Mouse (Mus musculus): ENCODE measurements around the gene Efl1. TPM values are rescaled to one million over a fixed set of nuclear protein-coding genes. Genes with fewer than 3 reads are reported as not detected.
A peak's percentile ranks its signal among the peaks of the same experiment; 100 is the strongest.

Efl1 gene
- total RNA-seq (2021): 10 to 100 TPM; 16.0 to 16.1 TPM

DNA sequence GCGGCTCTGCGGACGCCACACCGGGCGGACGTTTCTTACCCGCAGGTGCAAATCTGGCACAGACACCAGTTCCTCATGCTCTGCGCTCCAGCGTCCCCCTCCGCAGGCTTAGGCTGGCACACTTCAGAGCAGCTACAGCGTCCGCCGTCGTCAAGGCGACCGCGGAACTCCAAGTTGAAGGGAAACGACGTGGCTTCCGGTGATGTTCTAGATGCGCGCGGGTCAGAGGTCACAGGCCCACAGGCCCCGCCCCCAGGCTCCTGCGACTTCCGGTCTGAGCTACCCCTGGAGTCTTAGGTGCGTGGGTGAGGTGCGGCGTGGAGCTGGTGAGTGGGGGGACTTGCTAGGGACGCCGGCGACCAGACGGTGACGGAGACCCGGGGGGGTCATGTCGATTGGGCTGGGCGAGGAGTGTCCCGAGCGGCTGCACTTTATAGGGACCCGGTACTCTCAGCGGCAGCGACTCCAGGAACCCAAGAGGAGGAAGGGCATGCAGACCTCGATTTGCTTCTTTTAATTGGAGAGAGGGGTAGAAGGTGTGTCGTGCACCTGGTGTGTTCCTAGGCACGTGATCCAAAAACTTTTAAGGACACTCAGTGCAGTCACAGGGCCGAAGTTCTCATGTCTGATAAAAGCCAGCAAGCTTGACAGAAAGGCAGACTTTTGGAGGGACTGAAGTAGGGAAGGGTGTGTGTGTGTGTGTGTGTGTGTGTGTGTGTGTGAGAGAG is at the start of gene Efl1, which contains the start of gene Saxo2:
TSS of gene Efl1 (plus strand) at position 262 of the 728 bp plus-strand sequence.
TSS of gene Saxo2 (minus strand) at position 176 of the 728 bp plus-strand sequence.
- intact Hi-C loops (cut with DNase I): no loop called here
- DNase-seq (ENCODE audit: low spot score in 2 of 2): peak; percentile 96 to 98

DNA sequence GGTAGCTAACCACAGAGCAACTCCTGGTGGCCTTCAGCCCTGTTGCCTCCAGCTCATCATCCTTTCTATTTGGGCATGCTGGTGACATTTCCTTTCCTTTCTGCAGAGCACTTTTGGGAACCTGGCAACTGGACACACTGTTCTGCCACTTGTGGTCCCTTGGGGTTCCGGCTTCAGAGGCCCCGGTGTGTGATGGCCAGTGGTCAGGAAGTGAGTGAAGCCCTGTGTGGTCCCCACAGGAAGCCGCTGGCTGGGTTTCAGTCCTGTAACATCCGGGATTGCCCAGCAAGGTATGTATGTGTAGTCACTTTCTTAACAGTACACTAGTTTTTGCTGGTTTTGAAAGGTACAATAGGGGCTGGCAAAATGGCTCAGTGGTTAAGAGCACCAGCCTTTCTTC is 46.4 kb upstream of the Efl1 start:
- intact Hi-C loops (cut with DNase I): no loop called here
- no peak for DNase-seq (ENCODE audit: low spot score in 2 of 2)

DNA sequence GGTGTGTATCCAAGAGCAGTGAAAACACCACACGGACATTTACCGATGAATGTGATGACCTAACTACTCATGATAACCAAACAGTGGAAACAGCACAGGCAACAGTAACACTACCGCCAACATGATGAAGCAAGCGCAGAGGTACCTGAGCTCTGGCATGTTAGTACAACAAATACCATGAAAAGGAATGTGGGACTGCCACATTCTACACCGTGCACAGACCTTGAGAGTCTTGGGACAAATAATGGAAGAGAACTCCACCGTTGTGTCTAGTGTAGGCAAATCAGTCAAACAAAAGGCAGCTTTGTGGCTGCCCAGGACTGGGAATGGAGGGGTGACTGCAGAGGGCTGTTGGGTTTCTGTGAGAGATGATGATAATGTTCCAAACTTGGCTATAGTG is 43.0 kb upstream of the Efl1 start:
- DNase-seq (ENCODE audit: low spot score in 2 of 2): no peak
- intact Hi-C loops (cut with DNase I): no loop called here

DNA sequence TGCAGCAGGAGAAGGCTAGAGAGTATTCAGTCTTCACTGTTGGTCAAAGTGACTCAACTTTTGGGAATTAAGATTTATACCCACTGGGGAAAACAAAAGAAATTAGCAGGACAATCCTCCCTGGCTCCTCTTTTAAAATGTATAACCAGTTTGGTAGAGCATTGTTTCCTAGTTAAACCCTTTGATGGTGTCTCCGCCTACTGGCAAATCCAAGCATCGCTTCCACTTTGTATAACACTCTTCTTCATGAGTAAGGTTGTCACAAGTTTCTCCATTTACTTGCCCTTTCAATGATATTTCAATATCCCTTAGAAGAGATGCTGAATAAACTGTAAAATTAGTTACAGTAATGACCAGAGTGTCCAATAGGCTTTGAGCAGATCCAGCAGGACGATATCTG is 38.8 kb upstream of the Efl1 start:
- intact Hi-C loops (cut with DNase I): no loop called here
- DNase-seq (ENCODE audit: low spot score in 2 of 2): peak; percentile 7 to 9

DNA sequence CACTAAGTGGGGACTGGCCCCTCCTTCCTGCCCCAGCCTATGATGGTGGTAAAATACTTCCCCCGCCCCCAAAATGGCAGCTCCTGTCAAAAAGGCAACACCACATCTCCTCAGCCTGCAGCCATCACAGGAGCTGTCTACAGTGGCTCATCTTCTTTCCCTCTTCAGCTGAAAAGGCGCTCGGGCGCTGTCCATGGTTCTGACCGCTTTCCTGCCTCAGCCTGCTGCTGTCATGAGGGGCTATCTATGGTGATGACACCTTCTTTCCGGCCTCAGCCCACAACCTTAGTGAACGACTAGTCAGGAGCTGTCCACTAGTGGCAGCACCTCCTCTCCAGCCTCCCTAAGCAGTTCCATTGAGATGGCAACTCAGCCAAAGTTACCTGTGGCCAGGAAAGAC is 23.1 kb upstream of the Efl1 start:
- intact Hi-C loops (cut with DNase I): no loop called here
- no peak for DNase-seq (ENCODE audit: low spot score in 2 of 2)

DNA sequence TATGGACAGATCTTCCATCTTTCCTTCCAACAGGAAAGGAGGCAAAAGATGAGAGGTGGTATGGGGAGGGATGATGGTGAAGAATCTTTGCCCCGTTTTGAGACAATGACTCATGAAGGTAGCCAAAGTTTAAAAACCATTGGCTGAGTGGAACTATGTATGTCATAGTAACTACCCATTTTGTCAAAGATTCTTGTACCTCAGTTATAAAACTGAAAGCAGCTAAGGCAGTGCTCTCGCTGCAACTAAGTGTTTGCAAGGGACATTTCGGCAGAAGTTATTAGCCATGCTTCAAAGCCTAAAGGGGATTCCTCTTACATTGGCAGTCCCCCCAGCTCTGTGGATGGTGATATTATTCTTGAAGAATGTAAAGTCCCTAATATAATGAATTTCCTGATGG is 1.2 kb upstream of the Efl1 start:
- intact Hi-C loops (cut with DNase I): no loop called here
- DNase-seq (ENCODE audit: low spot score in 2 of 2): no peak

DNA sequence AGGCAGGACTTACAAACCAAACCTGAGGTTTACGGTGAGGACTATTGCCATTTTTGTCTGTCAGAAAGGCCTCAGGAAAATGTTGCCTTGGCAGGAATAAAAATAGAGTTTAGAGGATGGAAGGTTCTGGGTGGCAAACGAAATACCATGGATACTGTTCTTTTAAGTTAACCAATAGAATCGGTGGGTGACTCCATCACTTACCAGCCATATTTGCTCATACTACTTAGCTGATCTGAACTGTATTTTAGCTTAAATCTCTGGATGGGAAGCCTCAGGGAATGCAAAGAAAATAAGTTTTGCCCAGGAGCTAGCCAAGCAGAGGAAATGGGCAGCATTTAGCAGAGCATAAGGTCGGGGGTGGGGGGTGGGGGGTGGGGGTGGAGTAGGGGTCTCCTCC is 505 bp upstream of the Efl1 start:
- no peak for DNase-seq (ENCODE audit: low spot score in 2 of 2)
- intact Hi-C loops (cut with DNase I): no loop called here

DNA sequence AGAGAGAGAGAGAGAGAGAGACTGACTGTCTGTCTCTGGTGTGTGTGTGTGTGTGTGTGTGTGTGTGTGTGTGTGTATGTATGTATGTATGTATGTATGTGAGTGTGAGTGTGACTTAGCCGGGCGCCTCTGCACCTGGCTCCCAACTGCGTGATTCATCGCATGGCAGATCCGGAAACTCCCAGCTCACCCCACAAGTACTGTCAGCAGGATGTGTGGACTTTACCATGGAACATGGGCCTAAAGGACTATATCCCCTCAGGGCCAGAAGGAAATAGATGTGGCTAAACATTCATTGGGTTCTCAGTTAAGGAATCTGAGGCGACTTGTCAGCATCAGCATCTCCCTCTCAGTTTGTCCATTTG is 649 bp downstream of the Efl1 start:
- peak; percentile 14 to 26 for DNase-seq (ENCODE audit: low spot score in 2 of 2)
- intact Hi-C loops (cut with DNase I): no loop called here

DNA sequence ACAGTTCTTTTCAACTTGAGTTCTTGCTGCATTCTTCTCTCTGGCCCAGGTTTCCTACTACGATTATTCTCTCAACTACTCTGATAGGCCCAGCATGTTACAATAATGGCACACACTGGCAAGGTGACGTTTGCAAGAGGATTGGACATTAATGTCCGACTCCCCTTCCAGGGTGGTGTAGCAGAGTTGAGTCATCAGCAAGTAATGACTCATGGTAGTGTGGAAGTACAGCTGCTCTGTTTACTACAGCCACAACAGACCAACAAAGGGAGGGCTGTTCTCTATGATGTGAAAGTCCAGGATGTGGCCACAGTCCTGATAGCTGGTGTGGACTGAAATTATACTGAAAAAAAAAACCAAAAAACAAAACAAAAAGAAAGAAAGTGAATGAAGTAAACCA is 16.2 kb downstream of the Efl1 start:
- no peak for DNase-seq (ENCODE audit: low spot score in 2 of 2)
- intact Hi-C loops (cut with DNase I): no loop called here

DNA sequence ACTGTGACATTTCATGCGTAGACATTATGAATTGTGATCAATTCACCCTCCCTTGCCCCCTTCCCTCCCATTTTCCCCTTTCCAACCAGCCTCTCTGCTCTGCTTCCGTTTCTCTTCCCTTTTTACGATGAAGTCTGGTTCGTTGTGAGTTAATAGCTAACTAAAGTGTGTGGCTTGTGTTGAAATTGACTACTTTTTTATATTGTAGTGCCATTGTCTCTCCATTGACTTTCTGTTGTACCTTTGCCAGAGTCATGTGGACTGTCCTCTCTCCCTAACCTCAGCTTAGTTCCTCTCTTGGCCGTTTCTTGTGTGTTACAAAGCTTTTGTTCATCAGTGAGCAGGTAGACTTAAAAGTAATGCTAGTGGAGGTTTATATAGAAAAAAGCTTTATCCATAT is 27.6 kb downstream of the Efl1 start:
- no peak for DNase-seq (ENCODE audit: low spot score in 2 of 2)
- intact Hi-C loops (cut with DNase I): no loop called here

DNA sequence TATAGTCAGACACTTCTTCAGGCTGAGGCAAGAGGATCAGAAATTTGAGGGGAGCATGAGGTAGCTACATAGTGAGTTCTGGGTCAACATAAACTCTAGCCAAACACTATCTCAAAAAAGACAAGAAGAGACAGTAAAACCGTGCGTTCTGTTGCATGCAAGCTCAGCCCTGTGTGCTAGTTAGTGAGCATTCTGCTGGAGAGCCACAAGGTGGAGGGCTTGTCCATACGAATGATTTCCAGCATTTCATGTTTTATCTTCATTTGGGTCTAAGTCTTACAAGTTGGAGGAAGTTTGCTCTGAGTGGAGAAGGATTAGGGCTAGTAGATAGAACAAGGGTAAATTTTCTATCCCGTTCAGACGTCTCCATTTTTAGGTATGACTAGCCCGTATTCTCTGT is 28.4 kb downstream of the Efl1 start:
- DNase-seq (ENCODE audit: low spot score in 2 of 2): peak in 1 of 2 experiments; percentile 18
- intact Hi-C loops (cut with DNase I): no loop called here

DNA sequence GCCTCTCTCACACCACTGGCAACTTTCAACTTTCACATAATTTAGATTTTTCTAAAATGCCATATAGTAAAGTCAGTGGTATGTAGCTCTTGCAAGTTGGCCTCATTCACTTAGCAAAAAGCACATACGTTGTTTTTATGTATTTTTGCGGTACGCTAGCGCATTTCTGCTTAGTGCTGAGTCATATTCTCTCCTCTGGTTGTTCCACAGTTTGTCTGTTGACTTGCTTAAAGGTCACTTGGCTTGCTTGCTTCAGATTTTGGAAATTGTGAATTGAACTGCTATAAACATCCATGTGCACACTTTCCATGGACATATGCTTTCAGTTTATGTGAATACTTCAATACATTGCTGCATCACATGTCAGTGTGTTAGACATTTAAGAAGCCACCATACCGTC is 31.5 kb downstream of the Efl1 start:
- DNase-seq (ENCODE audit: low spot score in 2 of 2): no peak
- intact Hi-C loops (cut with DNase I): no loop called here

DNA sequence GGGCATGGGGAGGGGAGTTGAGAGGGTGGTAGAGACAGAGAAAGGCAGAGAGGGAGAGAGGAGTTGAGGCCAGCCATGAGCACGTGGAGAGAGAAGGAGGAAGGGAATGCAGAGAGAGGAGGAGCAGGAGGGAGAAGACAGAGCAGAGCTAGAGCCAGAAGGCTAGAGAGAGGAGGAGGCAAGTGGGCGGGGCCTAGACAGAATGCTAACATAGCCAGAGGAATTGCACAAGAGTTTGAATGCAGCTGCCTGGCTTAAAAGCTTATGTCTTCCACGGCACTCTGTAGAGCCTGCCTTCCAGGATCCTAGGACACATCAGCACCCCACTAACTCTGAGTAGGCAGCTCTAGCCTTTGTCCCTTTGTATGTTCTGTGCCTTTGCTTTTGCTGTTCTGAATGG is 40.3 kb downstream of the Efl1 start:
- DNase-seq (ENCODE audit: low spot score in 2 of 2): peak; percentile 20 to 57
- intact Hi-C loops (cut with DNase I): no loop called here

DNA sequence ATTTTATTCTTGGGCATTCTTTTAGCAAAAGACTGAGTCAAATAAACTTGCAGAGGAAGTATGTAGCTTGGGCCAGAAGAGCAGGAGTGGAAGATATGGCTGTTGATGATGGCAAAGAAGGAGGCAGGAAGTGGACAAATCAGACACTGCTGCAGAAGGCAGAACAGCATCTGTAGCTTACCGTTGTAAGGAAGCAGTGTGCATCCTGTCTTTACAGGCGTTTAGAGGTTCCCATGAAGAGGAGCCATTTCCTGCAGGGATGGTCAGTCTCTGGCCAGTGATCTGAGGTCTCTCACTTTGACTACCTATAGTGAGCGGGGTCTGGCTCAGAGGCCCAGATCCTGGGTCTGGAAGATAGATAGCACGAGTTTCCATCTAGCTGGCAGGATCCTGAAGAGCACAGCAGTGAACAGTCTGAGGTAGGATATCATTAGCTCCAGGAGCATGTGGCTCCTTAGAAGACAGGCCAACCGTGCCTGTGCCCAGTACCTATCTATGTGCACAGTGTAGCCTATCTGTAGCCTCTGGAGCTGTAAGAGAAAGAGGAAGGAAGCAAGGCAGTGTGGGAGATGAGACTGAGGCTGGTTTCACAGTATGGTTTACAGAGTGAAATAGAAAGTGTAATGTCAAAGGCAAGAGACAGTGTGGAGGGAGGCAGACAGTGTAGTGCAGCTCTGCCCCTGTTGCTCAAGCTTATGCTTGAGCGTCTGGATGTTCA is 42.8 kb downstream of the Efl1 start:
- intact Hi-C loops (cut with DNase I): no loop called here
- DNase-seq (ENCODE audit: low spot score in 2 of 2): no peak

DNA sequence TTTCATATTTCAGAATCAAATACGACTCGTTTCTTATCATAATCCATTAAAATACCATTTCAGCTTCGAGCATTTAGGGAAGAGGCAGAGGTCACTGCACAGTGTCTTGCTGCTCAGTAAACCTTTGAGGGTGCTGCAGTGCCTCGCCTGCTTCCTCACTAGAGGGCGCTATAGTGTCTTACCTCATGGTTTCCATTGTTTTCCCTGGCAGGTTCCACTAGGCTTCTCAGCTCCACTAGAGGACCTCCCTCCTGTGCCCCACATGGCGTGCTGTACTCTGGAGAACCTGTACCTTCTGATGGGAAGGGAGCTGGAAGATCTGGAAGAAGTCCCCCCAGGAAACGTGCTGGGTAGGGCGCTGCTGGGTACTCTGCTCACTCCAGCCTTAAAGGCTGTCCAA is 49.3 kb downstream of the Efl1 start:
- intact Hi-C loops (cut with DNase I): no loop called here
- DNase-seq (ENCODE audit: low spot score in 2 of 2): no peak

DNA sequence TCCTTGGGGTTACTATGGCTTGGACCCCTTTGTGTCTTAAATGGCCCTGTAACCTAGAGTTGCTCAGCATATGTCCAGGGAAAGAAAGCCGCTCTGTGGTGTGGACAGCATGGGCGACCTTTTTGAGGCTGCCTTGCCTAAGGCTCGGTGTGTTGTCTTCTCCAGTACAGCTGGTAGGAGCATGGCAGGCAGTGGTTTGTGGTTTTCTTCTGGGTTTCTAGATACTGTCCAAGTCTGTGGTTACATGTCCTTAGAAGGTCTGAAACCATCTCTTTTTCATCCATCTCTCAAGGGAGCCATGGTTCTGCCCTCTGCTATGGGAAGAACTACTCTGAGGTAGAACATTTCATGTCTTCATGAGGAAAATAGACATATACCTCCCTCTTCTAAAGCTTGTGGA is 50.6 kb downstream of the Efl1 start:
- DNase-seq (ENCODE audit: low spot score in 2 of 2): no peak
- intact Hi-C loops (cut with DNase I): no loop called here

DNA sequence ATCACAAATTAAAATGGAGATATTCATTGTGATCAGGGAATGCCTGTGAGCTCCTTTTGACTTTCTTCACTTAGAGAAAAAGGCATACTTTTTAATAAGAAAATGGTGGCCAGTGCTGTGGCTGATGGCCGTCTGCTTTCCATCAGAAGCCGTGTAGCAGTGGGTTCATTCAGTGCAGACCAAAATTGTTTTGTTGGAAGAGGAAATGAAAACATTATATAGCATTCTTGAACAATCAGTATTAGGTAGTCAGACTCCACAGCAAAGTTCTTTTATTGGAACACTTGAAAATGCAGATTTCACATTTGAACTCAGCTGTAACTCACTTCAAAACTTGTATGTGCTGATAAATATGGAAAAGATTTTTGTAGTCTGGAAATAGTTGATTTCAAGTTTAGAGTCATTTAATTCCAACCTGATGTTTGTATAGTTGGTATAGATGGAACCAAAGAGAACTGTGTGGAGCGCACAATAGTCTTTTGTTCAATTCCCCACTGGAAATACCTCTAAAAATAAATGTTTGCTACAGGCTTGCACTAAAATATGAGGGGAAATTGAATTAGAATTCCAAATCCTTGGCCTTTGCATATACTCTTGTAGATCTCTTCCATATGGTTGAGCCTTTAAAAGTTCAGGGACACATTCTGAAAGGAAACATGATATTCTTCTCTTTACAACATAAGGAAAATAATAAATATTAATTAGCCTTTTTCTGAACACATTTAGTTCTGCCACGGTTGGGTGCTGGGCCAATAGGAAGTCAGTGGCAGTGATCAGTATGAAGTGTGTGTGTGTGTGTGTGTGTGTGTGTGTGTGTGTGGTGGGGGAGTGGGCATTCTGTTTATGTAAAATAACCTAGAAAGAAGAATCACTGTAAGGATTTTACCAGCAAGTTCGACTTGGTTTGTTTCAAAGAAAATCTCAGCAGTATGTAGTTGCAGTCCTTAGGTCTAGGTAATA is 54.2 kb downstream of the Efl1 start:
- no peak for DNase-seq (ENCODE audit: low spot score in 2 of 2)
- intact Hi-C loops (cut with DNase I): no loop called here

DNA sequence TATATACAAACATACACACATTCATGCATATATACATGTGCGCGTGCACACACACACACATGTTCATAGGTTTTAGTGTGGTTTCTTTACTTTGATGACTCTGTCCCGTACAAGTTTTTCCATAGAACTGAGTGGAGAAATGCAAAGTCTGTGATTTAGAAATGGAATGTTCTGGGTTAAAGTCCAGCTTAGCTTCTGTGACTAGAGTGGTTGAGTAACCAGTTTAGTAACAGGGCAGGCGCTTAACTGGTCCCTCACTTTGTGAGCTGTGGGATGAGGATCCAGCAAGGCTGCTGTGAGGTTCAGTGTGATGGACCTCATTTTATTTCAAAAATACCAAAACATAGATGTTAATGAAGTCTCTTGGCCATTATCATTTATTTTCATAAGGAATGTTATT is 60.8 kb downstream of the Efl1 start:
- no peak for DNase-seq (ENCODE audit: low spot score in 2 of 2)
- intact Hi-C loops (cut with DNase I): no loop called here

DNA sequence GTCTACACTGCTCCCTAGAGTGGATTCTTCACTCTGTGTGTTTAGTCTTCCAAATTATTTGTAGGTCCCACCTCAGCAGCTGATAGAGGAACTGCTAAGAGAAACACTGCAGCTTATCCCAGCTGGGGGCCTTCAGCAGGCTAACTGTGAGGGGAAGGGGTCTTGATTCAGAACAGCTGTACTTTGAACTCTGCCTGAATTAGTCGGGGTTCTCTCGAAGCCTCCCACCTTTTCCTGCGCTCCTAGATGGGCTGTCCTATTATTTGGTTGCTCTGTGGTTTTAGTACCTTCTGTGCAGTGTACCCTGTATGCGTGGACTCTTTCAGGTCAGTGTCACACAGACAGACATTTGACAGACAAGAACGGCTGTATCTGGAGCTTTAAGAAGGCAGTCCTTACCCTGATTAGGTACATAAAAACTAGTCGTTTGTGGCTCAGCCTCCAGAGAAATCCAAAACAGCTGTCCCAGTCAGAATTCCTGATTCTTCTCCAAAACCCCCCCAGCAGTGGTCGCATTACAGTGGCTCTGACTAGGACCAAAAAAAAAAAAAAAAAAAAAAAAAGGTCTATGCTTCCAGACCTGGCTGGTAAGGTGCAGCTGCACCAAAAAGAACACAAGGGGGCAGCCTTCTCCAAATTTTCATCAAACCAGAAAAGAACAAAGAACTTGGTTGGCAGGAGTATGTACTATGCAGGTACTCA is 66.9 kb downstream of the Efl1 start:
- DNase-seq (ENCODE audit: low spot score in 2 of 2): peak; percentile 45 to 78
- intact Hi-C loops (cut with DNase I): loop anchor here (2.0 to 5.0 kb wide), 4 partner anchors 149 to 835 kb away; no protein-coding TSS in a partner anchor
